Mouse (Mus musculus) heart, embryonic 14.5 days (tissue): Measurements from ENCODE around the gene Defb22. TPM values are rescaled to one million over a fixed set of nuclear protein-coding genes. Genes with fewer than 3 reads are reported as not detected.

Experiments
- ATAC-seq: fragments of 200-750 bp; cut with Nextera tagmentation; 2 replicates; pipeline ENCODE4 v1.8.0; 2017; ENCODE audit warnings: low read depth, moderate TSS enrichment; ENCODE audit not compliant: insufficient number of reproducible peaks, insufficient read depth, low FRiP score
- H3K27ac ChIP-seq, 2 experiments: fragments of 200-500 bp in 1 of 2; fragments of 300-500 bp in 1 of 2; sonication (generic) in 1 of 2; replicated peaks in 1 of 2; 2 replicates each; pipeline ENCODE4 v1.5.1; 2012 to 2014; ENCODE audit warnings: low read depth in 2 of 2, low read length in 2 of 2, control low read depth in 1 of 2, mild to moderate bottlenecking in 1 of 2, mixed read lengths in 1 of 2; ENCODE audit not compliant: control insufficient read depth in 1 of 2, insufficient read depth in 1 of 2
- H3K27me3 ChIP-seq: fragments of 300-500 bp; sonication (generic); 2 replicates; pipeline ENCODE4 v1.6.1; 2014; ENCODE audit warnings: mild to moderate bottlenecking, low read length, control low read depth; ENCODE audit not compliant: control insufficient read depth, insufficient read depth
- H3K36me3 ChIP-seq: fragments of 300-500 bp; sonication (generic); 2 replicates; pipeline ENCODE4 v1.6.1; 2014; ENCODE audit warnings: mild to moderate bottlenecking, control low read depth, low read length, mixed read lengths; ENCODE audit not compliant: control insufficient read depth, insufficient read depth
- H3K4me1 ChIP-seq, 2 experiments: fragments of 200-500 bp in 1 of 2; fragments of 300-500 bp in 1 of 2; sonication (generic) in 1 of 2; 2 replicates each; pipeline ENCODE4 v1.6.1; 2012 to 2014; ENCODE audit warnings: low read length in 2 of 2, control low read depth in 1 of 2, mixed read lengths in 1 of 2; ENCODE audit not compliant: control insufficient read depth in 2 of 2, insufficient read depth in 2 of 2
- H3K4me2 ChIP-seq: fragments of 300-500 bp; sonication (generic); 2 replicates; pipeline ENCODE4 v1.6.1; 2014; ENCODE audit warnings: mild to moderate bottlenecking, low read length
- H3K4me3 ChIP-seq, 2 experiments: fragments of 200-500 bp in 1 of 2; fragments of 300-500 bp in 1 of 2; sonication (generic) in 1 of 2; 2 replicates each; pipeline ENCODE4 v1.5.1; 2012 to 2014; ENCODE audit warnings: low read length in 2 of 2, mild to moderate bottlenecking in 2 of 2, control low read depth in 1 of 2, low read depth in 1 of 2, moderate library complexity in 1 of 2; ENCODE audit not compliant: control insufficient read depth in 1 of 2, insufficient read depth in 1 of 2
- H3K9ac ChIP-seq: fragments of 300-500 bp; sonication (generic); 2 replicates; pipeline ENCODE4 v1.6.1; 2014; ENCODE audit warnings: mild to moderate bottlenecking, low read length
- H3K9me3 ChIP-seq: fragments of 300-500 bp; sonication (generic); 2 replicates; pipeline ENCODE4 v1.6.1; 2016; ENCODE audit warnings: low read length, control low read depth; ENCODE audit not compliant: control insufficient read depth
- WGBS: fragments of 180-500 bp; shearing (Covaris S2); extraction: QIAGEN DNeasy Blood & Tissue Kit; methylation state at CpG from one replicate; pipeline ENCODE4 v1.1.7; 2014; 5-methylcytosine and 5-hydroxymethylcytosine counted together
- polyA plus RNA-seq: library from polyadenylated mRNA; unstranded; fragments of >200 nt; fragmentation: Nextera tagmentation; extraction: Ambion mirVana; gene quantifications from 2 replicates; pipeline ENCODE4 v1.2.1, GENCODE M21; 2014

Defb22 gene
- polyA plus RNA-seq, 1 experiment from 2014 or later: not detected

DNA sequence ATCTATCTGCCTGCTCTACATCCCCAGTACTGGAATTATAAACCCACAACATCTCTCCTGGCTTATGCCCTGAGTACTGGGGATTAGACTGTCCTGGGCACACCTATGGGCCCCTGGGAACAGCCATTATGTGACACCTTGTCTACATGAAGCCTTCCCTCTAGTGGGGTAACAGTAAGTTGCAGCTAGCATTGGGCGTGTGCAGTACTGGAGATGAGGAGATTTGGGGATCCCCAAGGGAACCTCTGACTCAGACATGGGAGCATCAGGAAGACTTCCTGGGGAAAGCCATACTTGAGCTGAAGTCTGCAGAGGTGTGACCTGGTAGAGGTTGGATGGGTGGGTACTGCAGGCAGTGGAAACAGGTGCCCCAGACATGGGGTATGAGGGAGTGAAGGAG is 51.0 kb downstream of the Defb22 start:
- H3K4me1 ChIP-seq: peaks cover 13 to 21% of the 10 kb centered on the region in 2 experiments
- H3K4me2 ChIP-seq: no peak overlapping the region
- no peak overlapping the region for H3K27ac ChIP-seq
- 75% methylated on average over 1 of the region's 1 CpGs for WGBS
- no peak overlapping the region for H3K4me3 ChIP-seq
- H3K9me3 ChIP-seq: no peaks in the 10 kb centered on the region
- H3K9ac ChIP-seq: no peak overlapping the region
- ATAC-seq: no peak
- H3K27me3 ChIP-seq: no peaks in the 10 kb centered on the region
- H3K36me3 ChIP-seq: no peaks in the 10 kb centered on the region

DNA sequence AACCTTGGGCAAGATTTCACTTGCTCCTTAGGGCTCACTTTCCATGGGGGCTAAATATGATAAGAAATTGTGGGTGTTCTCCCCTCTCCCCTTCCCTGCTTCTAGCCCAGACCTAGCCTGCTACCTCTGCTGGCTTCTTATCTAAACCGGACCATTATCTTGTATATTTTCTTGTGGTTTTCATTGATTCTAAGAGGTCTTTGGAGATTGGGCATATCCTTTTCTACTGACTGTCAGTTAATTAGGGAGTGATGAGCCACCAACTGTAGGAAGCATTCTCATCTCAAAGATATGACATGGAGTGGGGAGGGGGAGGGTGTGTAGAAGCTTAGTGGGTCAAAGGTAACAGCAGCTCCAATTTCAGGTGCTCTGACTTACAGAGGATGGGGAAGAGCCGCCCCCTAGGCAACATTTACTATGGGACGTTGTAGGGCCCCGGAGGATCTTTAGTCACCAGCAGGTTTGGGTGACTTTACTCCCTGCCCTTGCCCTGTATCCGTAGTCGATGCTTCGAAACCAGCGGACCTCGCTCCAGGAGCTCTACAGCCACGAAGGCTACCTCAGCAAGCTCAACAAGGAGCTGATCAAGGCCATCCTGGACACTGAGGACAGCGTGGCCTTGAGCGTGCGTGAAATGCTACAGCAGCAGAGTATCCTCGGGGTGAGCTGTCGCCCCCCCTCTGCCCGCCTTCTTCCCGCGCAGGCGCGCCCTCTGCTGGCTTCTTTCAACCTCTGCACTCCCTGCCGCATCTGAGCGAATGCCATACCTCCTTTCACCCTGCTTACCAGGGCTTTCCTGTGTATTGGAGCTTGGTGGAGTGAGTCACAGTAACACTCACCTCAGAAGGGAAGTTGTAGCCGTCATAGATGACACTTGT is 52.7 kb downstream of the Defb22 start:
- Histone ChIP-seq H3K4me3 (peak overlapping the region; percentile 24 to 31), H3K36me3 (no peaks in the 10 kb centered on the region), H3K9me3 (no peaks in the 10 kb centered on the region), H3K4me1 (peaks cover 13 to 21% of the 10 kb centered on the region in 2 experiments), H3K27ac (peak overlapping the region; percentile 96 to 97), H3K4me2 (peak overlapping the region; percentile 69), H3K9ac (peak overlapping the region; percentile 71), H3K27me3 (no peaks in the 10 kb centered on the region)
- ATAC-seq: peak; percentile 54
- WGBS: 5% methylated on average over 23 of the region's 23 CpGs

- peak; percentile 55 for ATAC-seq
- WGBS: 21% methylated on average over 7 of the region's 7 CpGs
- Histone ChIP-seq H3K27ac (peak overlapping the region; percentile 96 to 97), H3K9me3 (no peaks in the 10 kb centered on the region), H3K9ac (peak overlapping the region; percentile 71), H3K4me3 (no peak overlapping the region), H3K4me1 (peaks cover 13 to 21% of the 10 kb centered on the region in 2 experiments), H3K27me3 (no peaks in the 10 kb centered on the region), H3K36me3 (no peaks in the 10 kb centered on the region), H3K4me2 (peak overlapping the region; percentile 69)
These were observed 53.5 kb downstream of the Defb22 start for GRCm38 (mm10) chr2:152436405-152436901.

Other genes with a start within 250 kb of the Defb22 start
- gene Tbc1d20, start 196.3 kb downstream of the Defb22 start, polyA plus RNA-seq: 31.6 and 32.2 TPM in 2 replicates
- 63.0 and 63.1 TPM in 2 replicates for gene Rbck1, start 157.5 kb downstream of the Defb22 start, polyA plus RNA-seq
- 1.8 and 1.9 TPM in 2 replicates for gene Trib3, start 146.1 kb downstream of the Defb22 start, polyA plus RNA-seq
- gene Nrsn2, start 113.5 kb downstream of the Defb22 start, polyA plus RNA-seq: 2.2 and 3.8 TPM in 2 replicates
- 13.1 and 15.0 TPM in 2 replicates for gene Sox12, start 92.1 kb downstream of the Defb22 start, polyA plus RNA-seq
- 35.7 and 36.1 TPM in 2 replicates for gene Zcchc3, start 75.1 kb downstream of the Defb22 start, polyA plus RNA-seq
- 1.8 and 2.3 TPM in 2 replicates for gene 6820408C15Rik, start 74.6 kb downstream of the Defb22 start, polyA plus RNA-seq
- not detected in 2 replicates for gene Defb23, start 25.5 kb downstream of the Defb22 start, polyA plus RNA-seq
- gene Defb20, start 13.1 kb downstream of the Defb22 start, polyA plus RNA-seq: not detected in 2 replicates
- gene Defb26, start 21.6 kb upstream of the Defb22 start, polyA plus RNA-seq: not detected in 2 replicates
- not detected in 2 replicates for gene Defb28, start 28.1 kb upstream of the Defb22 start, polyA plus RNA-seq
- not detected in 2 replicates for gene Defb29, start 50.0 kb upstream of the Defb22 start, polyA plus RNA-seq
- gene Gm17416, start 79.2 kb upstream of the Defb22 start, polyA plus RNA-seq: not detected in 2 replicates
- gene Defb21, start 82.6 kb upstream of the Defb22 start, polyA plus RNA-seq: not detected in 2 replicates
- 1.2 TPM in 1 of 2 replicates, not detected in the other for gene Defb19, start 90.2 kb upstream of the Defb22 start, polyA plus RNA-seq
- not detected in 2 replicates for gene Defb45, start 109.3 kb upstream of the Defb22 start, polyA plus RNA-seq
- gene Defb36, start 114.2 kb upstream of the Defb22 start, polyA plus RNA-seq: not detected in 2 replicates
- 0.94 and 0.95 TPM in 2 replicates for gene Defb25, start 132.9 kb upstream of the Defb22 start, polyA plus RNA-seq
- gene Rem1, start 136.8 kb upstream of the Defb22 start, polyA plus RNA-seq: 13.0 and 13.2 TPM in 2 replicates
- gene H13, start 179.3 kb upstream of the Defb22 start, polyA plus RNA-seq: 70.6 and 74.6 TPM in 2 replicates
- 20.8 and 25.6 TPM in 2 replicates for gene Mcts2, start 196.9 kb upstream of the Defb22 start, polyA plus RNA-seq
- gene Id1, start 246.1 kb upstream of the Defb22 start, polyA plus RNA-seq: 56.8 and 61.1 TPM in 2 replicates